ENCODE assay signal across 16 mouse cellular contexts in the genomic region with DNA sequence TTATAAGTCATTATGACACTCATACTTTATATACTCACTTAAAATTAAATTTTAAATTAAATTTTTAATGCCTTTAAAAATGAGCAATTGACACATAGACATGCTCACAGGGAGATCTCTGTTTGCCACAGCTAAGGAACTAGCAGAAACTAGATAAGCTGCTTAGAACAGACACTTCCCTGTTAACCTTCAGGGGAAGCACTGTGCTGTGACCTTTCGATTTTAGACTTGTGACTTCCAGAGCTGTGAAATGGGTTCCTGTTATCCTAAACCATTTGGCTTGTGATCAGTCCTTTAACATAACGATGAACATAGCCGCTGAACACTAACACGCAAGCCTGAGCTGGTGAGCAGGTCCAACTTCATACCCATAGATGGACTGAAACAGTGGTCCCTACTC.
"Had no signal": no experiment of that assay in that cellular context is flagged by ENCODE, and none has a peak within 500 bp of the region (broad histone marks: within the 10 kb centered on the region; RNA-seq: fewer than 3 reads in every experiment).

No protein-coding gene starts in this region.

- H3K27me3 ChIP-seq: liver, embryonic 15.5 days; megakaryocyte, embryonic 14.5 days; midbrain, embryonic 13.5 days; midbrain, embryonic 15.5 days; neural tube, embryonic 12.5 days; stomach, embryonic 15.5 days had no signal

- ATAC-seq: midbrain, embryonic 13.5 days; midbrain, embryonic 15.5 days had no signal

- H3K4me1 ChIP-seq: midbrain, embryonic 13.5 days; midbrain, embryonic 15.5 days; neural tube, embryonic 12.5 days; stomach, embryonic 15.5 days had no signal

- DNase-seq: lung, adult 18-20 months; lung, embryonic 14.5 days; lung, postnatal 14 days; lung, postnatal 4 days; right cerebral cortex, postnatal 14 days; thymus, adult 2 months; thymus, postnatal 25 days; thymus, postnatal 4 days had no signal

- H3K27ac ChIP-seq: liver, embryonic 15.5 days; midbrain, embryonic 13.5 days; midbrain, embryonic 15.5 days; neural tube, embryonic 12.5 days; stomach, embryonic 15.5 days; stomach, postnatal 0 days had no signal

- H3K9ac ChIP-seq: liver, embryonic 15.5 days; lung, embryonic 14.5 days; midbrain, embryonic 13.5 days; midbrain, embryonic 15.5 days; neural tube, embryonic 12.5 days; stomach, embryonic 15.5 days had no signal

- H3K4me2 ChIP-seq: liver, embryonic 15.5 days; lung, embryonic 14.5 days; midbrain, embryonic 11.5 days; midbrain, embryonic 13.5 days; midbrain, embryonic 15.5 days; neural tube, embryonic 12.5 days; stomach, embryonic 15.5 days had no signal

- H3K9me3 ChIP-seq: liver, embryonic 15.5 days; megakaryocyte, embryonic 14.5 days; midbrain, embryonic 13.5 days; midbrain, embryonic 15.5 days; neural tube, embryonic 12.5 days; stomach, embryonic 15.5 days had no signal

- H3K4me3 ChIP-seq: liver, embryonic 15.5 days; megakaryocyte, embryonic 14.5 days; midbrain, embryonic 13.5 days; midbrain, embryonic 15.5 days; neural tube, embryonic 12.5 days; stomach, embryonic 15.5 days had no signal

- H3K36me3 ChIP-seq: liver, embryonic 15.5 days; midbrain, embryonic 13.5 days; midbrain, embryonic 15.5 days; neural tube, embryonic 12.5 days; stomach, embryonic 15.5 days had no signal
